Mouse (Mus musculus) 416B (cell line): ENCODE measurements around the gene Gpr155.

Experiments
- DNase-seq: peaks from one replicate; pipeline ENCODE4 v3.0.0; 2011; ENCODE audit warnings: low read depth

The Gpr155 gene

GRCm38 (mm10) chr2:73319218-73319617, 67.2 kb downstream of the Gpr155 start:
- DNase-seq: no peak

GRCm38 (mm10) chr2:73317426-73317825, 68.9 kb downstream of the Gpr155 start:
- DNase-seq: no peak

GRCm38 (mm10) chr2:73314311-73314710, 72.1 kb downstream of the Gpr155 start:
- no peak for DNase-seq

- peak; percentile 87 for DNase-seq
Observed at GRCm38 (mm10) chr2:73313117-73313501, 73.3 kb downstream of the Gpr155 start.

DNA sequence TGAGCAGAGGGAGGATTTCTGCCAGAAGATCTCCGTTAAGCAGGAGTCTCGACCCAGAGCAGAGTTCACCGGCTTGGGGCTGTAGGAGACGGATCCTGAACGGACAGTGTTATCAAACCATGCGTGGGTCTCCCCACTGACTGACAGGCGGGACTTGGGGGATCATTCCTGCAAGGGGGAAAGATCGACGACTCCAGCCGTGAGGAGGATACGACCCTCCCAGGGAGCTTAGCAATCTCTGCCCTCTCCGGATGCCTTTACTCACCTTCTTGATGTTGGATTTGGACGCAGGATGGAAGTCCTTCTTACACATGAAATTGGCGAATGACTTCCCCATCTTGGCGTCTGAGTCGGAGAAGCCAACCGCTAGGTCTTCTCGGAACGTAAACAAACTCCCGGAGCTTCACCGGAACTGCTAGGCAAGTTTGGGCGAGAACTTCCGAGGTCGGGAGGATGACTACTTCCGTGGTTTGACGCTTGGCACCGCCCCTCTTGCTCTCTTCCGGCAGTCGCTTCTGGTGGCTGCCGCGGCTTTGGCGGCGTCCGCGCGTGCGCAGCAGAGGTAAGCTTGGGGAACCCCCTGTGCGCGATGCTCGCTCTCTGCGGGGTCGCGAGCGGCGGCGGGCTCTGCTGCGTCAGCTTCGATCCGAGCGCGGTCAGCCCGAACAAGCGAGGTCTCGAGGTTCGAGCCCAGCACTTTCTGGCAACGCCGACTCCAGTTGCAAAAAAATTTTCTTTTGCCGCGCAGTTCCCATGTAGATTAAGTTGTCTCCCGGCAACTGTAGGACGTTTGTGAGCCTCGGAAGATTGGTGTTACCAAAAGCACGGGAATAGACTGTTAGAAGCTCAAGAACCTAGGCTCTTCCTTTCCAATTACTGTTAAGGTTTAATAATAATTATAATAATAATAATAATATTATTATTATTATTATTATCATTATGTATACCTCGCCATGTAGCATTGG, 73.9 kb downstream of the Gpr155 start, which contains the start of the genes Scrn3 and Cir1:
TSS of gene Scrn3 (plus strand) at position 450 of the 965 bp plus-strand sequence.
TSS of gene Cir1 (minus strand) at position 550 of the 965 bp plus-strand sequence.
- DNase-seq: peak; percentile 99

- DNase-seq: no peak
Observed at GRCm38 (mm10) chr2:73306006-73306405, 80.4 kb downstream of the Gpr155 start.

- DNase-seq: no peak
Observed at GRCm38 (mm10) chr2:73304506-73304905, 81.9 kb downstream of the Gpr155 start.

DNA sequence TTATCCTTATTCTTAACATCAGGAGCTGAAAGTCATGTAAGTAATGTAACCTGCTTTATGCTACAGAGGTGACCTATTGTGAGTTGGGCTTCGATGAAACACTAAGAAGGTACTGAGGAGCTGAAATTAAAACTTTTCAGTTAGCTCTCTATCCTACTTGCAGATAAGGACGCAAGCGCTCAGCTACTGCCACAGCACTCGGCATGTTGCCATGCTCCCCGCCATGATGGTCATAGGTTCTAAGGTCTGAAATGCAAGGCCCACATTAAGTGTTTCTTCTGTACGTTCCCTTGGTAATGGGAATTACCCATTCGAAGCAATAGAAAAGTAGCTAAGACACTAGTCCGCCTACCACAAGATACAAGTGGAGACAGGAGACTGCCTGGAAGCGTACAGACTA, 83.7 kb downstream of the Gpr155 start:
- no peak for DNase-seq

DNA sequence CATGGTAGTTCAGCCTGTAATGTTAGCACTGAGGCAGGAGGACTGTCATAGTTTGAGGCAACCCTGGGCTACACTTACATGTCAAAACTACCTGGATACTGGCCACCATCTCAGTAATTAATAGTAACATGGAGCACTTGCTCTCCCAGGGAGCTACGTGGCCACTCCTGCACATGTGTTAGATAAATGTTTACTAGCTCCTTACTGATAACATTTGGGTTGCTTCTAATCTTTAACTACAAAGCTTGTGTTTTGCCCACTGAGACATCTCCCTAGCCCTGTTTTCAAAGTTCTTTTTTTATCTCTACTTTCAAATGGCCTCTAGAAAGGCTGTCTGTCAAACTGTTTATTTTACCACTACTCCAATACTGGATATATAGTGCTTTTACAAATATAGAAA, 84.4 kb downstream of the Gpr155 start:
- no peak for DNase-seq

DNA sequence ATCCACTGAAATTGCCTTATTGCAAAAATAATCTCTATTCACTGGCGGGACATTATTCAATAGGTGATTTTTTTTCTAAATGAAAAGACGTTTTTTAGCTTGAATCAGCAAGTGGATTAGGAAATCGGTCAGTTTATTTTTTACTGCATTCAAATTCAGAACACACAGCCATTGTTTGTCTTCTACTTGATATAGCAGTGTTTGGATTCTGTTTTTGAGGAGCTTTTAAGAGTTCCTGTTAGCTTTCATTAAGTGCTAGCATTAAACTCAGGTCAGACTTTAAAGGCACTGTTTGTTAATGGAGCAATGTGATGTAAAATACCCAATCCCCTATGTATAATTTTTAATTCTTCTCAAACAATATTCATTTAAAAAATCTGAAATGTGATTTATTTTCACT, 87.5 kb downstream of the Gpr155 start:
- no peak for DNase-seq

DNA sequence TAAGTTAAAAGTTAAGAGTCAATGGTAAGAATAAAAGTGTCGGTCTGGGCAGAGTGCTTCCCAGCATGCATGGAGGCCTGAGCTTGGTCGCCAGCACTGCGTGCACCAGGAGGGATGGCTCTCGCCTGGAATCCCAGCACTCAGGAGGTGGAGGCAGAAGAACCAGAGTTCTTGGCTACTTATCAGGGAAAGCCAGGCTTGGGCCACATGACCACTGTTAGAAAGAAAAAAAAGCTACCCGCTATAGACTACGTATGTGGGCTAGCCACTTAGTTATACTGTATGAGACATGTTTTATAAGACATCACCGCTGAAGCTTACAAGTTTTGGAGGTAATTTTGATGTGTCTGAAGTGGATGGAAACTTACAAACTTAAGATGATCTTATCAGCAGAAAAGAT, 88.2 kb downstream of the Gpr155 start:
- no peak for DNase-seq

GRCm38 (mm10) chr2:73295023-73295422, 91.3 kb downstream of the Gpr155 start:
- no peak for DNase-seq
